Mouse (Mus musculus) hindbrain, embryonic 11.5 days (tissue): ENCODE results near the gene Dpp8. TPM values are rescaled to one million over a fixed set of nuclear protein-coding genes. Genes with fewer than 3 reads are reported as not detected.
"Not testable (repeated sequence)": the region's sequence is repeated elsewhere in the genome, so short reads cannot be mapped to it uniquely, and the experiment has no call there.

Experiments
- ATAC-seq: fragments of 200-750 bp; cut with Nextera tagmentation; 2 replicates; pipeline ENCODE4 v1.8.0; 2017; ENCODE audit warnings: mild to moderate bottlenecking, moderate TSS enrichment, moderate library complexity; ENCODE audit not compliant: low FRiP score
- DNase-seq: peaks from one replicate; pipeline ENCODE4 v3.0.0-alpha.2; 2015; ENCODE audit warnings: low spot score
- H3K27ac ChIP-seq: fragments of 300-500 bp; sonication (generic); 2 replicates; pipeline ENCODE4 v1.5.1; 2014; ENCODE audit warnings: mild to moderate bottlenecking, low read depth, low read length
- H3K27me3 ChIP-seq: fragments of 300-500 bp; sonication (generic); 2 replicates; pipeline ENCODE4 v1.6.1; 2014; ENCODE audit warnings: mild to moderate bottlenecking, low read length, moderate library complexity, mixed read lengths; ENCODE audit not compliant: control insufficient read depth, insufficient read depth
- H3K36me3 ChIP-seq: fragments of 300-500 bp; sonication (generic); 2 replicates; pipeline ENCODE4 v1.6.1; 2014; ENCODE audit warnings: mild to moderate bottlenecking, low read length, moderate library complexity, mixed read lengths; ENCODE audit not compliant: control insufficient read depth, insufficient read depth
- H3K4me1 ChIP-seq: fragments of 300-500 bp; sonication (generic); replicated peaks from 2 replicates; pipeline ENCODE4 v1.6.1; 2014; ENCODE audit warnings: low read length, mixed read lengths; ENCODE audit not compliant: control insufficient read depth, insufficient read depth
- H3K4me2 ChIP-seq: fragments of 300-500 bp; sonication (generic); replicated peaks from 2 replicates; pipeline ENCODE4 v1.6.1; 2014; ENCODE audit warnings: mild to moderate bottlenecking, low read depth, low read length
- H3K4me3 ChIP-seq: fragments of 300-500 bp; sonication (generic); 2 replicates; pipeline ENCODE4 v1.5.1; 2014; ENCODE audit warnings: low read depth, low read length
- H3K9ac ChIP-seq: fragments of 300-500 bp; sonication (generic); 2 replicates; pipeline ENCODE4 v1.6.1; 2014; ENCODE audit warnings: low read depth, low read length
- H3K9me3 ChIP-seq: fragments of 300-500 bp; sonication (generic); 2 replicates; pipeline ENCODE4 v1.6.1; 2016; ENCODE audit warnings: low read length; ENCODE audit not compliant: control insufficient read depth
- WGBS: fragments of 180-500 bp; shearing (Covaris S2); extraction: QIAGEN DNeasy Blood & Tissue Kit; methylation state at CpG from one replicate; pipeline ENCODE4 v1.1.7; 2014; 5-methylcytosine and 5-hydroxymethylcytosine counted together
- polyA plus RNA-seq: library from polyadenylated mRNA; unstranded; fragments of >200 nt; fragmentation: Nextera tagmentation; extraction: Ambion mirVana; gene quantifications from 2 replicates; pipeline ENCODE4 v1.2.1, GENCODE M21; 2014

Gene Dpp8
- polyA plus RNA-seq, 1 experiment from 2014 or later: 35.4 TPM

DNA sequence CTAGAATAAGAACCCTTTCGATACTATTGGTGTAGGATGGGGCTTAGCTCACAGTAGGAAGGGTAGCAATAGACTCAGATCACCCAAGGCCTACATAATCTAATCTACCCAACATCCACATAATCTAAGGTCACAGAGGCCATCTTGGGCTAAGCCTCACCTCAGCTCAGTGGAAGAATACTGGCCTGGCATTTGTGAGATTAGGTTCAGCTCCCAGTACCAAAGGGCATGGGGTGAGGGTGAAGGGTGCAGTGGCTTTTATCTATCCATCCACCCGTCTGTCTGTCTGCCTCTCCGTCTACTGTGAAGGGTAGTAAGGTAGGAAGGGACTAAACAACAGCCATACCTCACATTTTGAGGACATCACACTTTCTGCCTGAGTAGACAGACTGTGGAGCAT, 38.4 kb downstream of the Dpp8 start:
- ATAC-seq: no peak
- Histone ChIP-seq H3K4me1 (no peaks in the 10 kb centered on the region), H3K9me3 (no peaks in the 10 kb centered on the region), H3K27ac (no peak overlapping the region), H3K36me3 (peaks cover 9% of the 10 kb centered on the region), H3K4me2 (no peak overlapping the region), H3K9ac (no peak overlapping the region), H3K4me3 (no peak overlapping the region), H3K27me3 (no peaks in the 10 kb centered on the region)
- no peak for DNase-seq
- 90% methylated on average over 3 of the region's 3 CpGs for WGBS

DNA sequence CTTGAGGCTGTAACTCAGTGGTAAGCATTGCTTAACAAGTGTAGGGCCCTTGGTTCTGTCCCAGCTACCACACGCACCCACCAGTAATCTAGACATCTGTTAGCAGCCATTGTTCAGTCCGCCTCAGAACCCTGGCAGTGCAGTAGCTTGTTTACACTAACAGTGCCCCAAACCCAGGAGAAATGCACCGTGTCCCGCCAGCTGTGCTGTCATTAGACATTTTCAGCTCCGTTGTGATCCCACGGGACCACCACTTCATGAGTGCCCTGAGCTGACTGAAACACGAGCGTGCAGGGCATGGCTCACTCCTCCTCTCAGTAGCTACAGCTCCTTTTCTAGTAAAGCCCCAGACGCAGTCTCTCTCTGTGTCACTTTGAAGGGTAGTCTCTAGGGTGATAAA, 41.3 kb downstream of the Dpp8 start:
- H3K4me2 ChIP-seq: no peak overlapping the region
- WGBS: 67% methylated on average over 9 of the region's 9 CpGs

DNA sequence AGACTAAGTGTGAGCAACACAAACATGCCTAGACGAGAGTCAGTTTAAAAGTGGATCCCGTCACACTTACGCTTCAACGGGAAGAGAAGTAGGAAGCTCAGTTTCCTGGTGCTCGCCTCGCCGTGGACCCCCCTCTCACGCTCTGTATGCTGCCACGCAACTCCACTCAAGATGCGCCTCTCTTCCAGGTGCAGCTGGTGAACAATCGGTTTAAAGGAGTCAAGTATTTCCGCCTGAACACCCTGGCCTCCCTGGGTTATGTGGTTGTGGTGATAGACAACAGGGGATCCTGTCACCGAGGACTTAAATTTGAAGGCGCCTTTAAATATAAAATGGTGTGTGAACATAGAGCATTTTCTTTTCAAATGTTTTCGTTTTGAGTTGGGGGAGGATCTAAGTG, 42.0 kb downstream of the Dpp8 start:
- no peak overlapping the region for H3K9ac ChIP-seq
- no peak overlapping the region for H3K27ac ChIP-seq
- DNase-seq: no peak
- no peaks in the 10 kb centered on the region for H3K27me3 ChIP-seq
- H3K4me3 ChIP-seq: no peak overlapping the region
- no peaks in the 10 kb centered on the region for H3K4me1 ChIP-seq
- H3K4me2 ChIP-seq: no peak overlapping the region
- no peak for ATAC-seq
- peaks cover 5% of the 10 kb centered on the region for H3K36me3 ChIP-seq
- WGBS: 92% methylated on average over 15 of the region's 15 CpGs
- no peaks in the 10 kb centered on the region for H3K9me3 ChIP-seq

More for the DNA sequence above, 41.3 kb downstream of the Dpp8 start:
- no peak overlapping the region for H3K4me3 ChIP-seq
- H3K27ac ChIP-seq: no peak overlapping the region
- H3K9me3 ChIP-seq: no peaks in the 10 kb centered on the region
- no peaks in the 10 kb centered on the region for H3K27me3 ChIP-seq
- H3K36me3 ChIP-seq: peaks cover 8% of the 10 kb centered on the region
- no peaks in the 10 kb centered on the region for H3K4me1 ChIP-seq
- DNase-seq (peak; percentile 17), ATAC-seq (no peak)
- no peak overlapping the region for H3K9ac ChIP-seq

DNA sequence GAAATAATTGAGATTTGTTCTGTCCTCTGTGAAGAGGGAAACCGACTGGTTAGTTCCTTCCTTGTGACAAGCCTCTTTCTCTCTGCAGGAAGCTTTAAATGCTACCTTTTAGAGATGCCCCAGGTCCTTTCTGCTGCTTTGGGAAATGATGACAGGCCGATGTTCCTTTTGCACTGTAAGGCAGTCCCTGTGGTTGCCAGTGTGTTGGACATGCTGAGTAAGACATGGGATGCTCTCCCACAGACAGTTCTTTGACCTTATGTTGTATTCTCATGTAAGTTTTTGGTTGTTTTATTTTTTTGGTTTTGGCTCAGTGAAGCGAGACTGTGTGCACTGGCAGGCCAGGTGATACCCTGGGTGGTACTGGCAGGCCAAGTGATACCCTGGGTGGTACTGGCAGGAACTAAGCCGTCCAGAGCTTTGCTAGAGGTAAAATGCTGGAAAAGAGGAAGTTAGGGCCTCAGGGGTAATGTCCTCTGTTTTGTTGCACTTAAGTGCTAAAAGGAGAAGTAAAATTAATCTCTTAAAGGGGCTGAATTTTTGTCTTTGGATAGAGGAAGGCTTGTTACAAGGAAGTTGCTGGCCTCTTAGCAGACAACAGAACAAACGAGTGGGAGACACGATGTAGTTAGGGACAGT, 42.8 kb downstream of the Dpp8 start:
- H3K36me3 ChIP-seq: peaks cover 5% of the 10 kb centered on the region
- no peaks in the 10 kb centered on the region for H3K9me3 ChIP-seq
- no peaks in the 10 kb centered on the region for H3K27me3 ChIP-seq
- H3K27ac ChIP-seq: no peak overlapping the region
- no peak for DNase-seq
- no peak overlapping the region for H3K9ac ChIP-seq
- H3K4me2 ChIP-seq: no peak overlapping the region
- no peaks in the 10 kb centered on the region for H3K4me1 ChIP-seq
- ATAC-seq: no peak
- 85% methylated on average over 6 of the region's 6 CpGs for WGBS
- no peak overlapping the region for H3K4me3 ChIP-seq

DNA sequence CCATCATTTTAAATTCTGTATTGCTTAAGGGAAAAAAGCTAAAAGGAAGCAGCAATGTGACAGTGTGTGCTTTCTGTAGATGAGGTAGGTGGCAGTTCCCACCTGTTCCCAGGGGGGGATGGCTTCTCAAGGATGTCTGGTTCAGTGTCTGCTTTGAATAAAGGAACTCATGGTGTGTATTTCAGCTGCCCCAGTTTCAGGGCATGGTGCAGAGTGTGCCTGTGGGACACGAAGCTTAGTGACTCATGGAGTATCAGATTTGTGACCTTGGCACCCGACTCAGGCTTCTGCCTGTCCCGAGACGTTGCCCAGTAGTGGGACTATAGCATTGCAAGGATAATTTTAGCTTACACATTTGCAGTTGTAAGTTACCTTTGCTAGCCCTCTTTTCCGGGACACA, 45.3 kb downstream of the Dpp8 start:
- Histone ChIP-seq H3K9ac (no peak overlapping the region), H3K27me3 (no peaks in the 10 kb centered on the region), H3K36me3 (peaks cover 9% of the 10 kb centered on the region), H3K27ac (no peak overlapping the region), H3K4me3 (no peak overlapping the region), H3K4me2 (no peak overlapping the region), H3K9me3 (no peaks in the 10 kb centered on the region), H3K4me1 (no peaks in the 10 kb centered on the region)
- 90% methylated on average over 5 of the region's 5 CpGs for WGBS
- DNase-seq (no peak), ATAC-seq (no peak)

DNA sequence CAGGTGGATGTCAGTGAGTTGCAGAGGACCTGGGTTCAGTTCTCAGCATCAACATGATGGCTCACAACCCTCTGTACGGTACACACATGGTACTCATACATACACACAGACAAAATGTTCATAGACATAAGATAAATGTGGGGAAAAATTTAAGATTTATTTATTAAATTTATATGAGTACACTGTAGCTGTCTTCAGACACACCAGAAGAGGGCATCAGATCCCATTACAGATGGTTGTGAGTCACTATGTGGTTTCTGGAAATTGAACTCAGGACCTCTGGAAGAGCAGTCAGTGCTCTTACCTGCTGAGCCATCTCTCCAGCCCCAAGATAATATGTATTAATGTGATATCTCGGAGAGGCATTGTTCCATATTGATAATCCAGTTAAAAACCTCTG, 47.9 kb downstream of the Dpp8 start:
- not testable (repeated sequence) for H3K9ac ChIP-seq, H3K27ac ChIP-seq, H3K9me3 ChIP-seq, DNase-seq, H3K27me3 ChIP-seq, ATAC-seq, H3K4me2 ChIP-seq, H3K4me3 ChIP-seq, H3K4me1 ChIP-seq
- WGBS: 98% methylated on average over 2 of the region's 2 CpGs
- peaks cover 12% of the 10 kb centered on the region for H3K36me3 ChIP-seq

DNA sequence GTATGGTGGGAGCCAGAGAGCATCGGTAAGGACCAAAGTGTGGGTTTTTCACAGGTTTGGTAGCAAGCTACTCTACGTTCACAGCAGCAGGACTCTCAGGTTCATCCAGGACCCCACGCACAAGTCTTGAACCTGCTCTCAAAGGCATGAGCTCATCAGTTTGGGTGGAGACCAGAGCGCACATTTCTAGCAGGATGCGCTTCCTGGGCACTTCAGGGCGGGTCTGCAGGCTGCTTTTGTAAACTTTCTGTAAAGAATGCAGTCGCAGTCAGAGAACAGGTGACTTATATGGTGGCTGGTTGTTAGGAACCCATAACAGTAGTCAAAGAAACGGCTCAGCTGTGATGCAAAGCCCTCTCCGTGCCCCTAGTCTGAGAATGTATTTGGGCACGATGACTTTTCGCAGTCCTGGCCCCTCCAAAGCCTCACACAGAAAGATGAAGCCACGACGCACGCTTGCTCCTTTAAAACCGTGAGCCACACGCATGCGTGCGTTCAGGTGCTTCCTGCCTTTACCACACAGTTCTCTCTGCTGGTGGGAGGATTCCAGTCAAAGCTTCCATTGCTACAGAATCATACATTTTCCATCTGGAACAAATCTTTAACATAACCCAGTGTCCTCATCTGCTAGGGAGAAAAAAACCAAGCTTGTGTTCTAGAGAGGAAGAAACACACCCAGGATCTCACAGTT, 51.0 kb downstream of the Dpp8 start:
- no peak for DNase-seq
- Histone ChIP-seq H3K4me3 (no peak overlapping the region), H3K4me2 (no peak overlapping the region), H3K9ac (no peak overlapping the region), H3K27ac (no peak overlapping the region), H3K4me1 (no peaks in the 10 kb centered on the region), H3K36me3 (peaks cover 12% of the 10 kb centered on the region), H3K9me3 (no peaks in the 10 kb centered on the region), H3K27me3 (no peaks in the 10 kb centered on the region)
- 92% methylated on average over 18 of the region's 18 CpGs for WGBS
- ATAC-seq: no peak

DNA sequence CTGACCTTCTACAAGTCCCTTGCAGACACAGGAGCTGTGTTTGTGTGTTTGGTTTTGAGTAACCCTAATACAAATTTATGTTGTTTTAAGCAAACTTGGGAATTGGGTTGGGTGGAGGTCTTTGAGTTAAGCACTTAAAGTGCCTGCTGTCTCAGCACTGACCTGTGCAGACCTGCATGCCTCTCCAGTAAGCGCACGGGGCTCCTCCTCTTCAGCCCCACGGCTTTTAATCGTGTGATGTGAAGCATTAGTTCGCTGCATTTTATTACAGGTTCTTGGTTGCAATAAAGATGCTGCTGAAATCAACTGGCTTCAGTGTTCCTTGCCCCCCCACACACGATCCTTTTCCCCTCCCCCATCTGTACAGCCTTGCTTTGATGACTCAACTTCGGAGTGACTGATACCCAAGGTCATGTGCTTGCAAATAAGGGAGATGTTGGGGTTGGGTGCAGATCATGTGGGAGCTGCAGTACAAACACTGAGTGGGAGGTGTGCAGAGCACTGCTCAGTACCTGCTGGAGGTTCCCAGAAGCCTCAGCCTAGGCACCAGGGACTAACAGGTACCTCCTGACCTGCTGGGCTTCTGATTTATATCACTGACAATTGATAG, 52.1 kb downstream of the Dpp8 start:
- 85% methylated on average over 7 of the region's 7 CpGs for WGBS
- H3K9ac ChIP-seq: no peak overlapping the region
- no peak overlapping the region for H3K4me3 ChIP-seq
- H3K9me3 ChIP-seq: no peaks in the 10 kb centered on the region
- no peaks in the 10 kb centered on the region for H3K4me1 ChIP-seq
- no peak overlapping the region for H3K4me2 ChIP-seq
- H3K27ac ChIP-seq: no peak overlapping the region
- peaks cover 6% of the 10 kb centered on the region; the same call in 1 of the 2 replicates for H3K36me3 ChIP-seq
- ATAC-seq: no peak
- H3K27me3 ChIP-seq: no peaks in the 10 kb centered on the region
- DNase-seq: no peak

DNA sequence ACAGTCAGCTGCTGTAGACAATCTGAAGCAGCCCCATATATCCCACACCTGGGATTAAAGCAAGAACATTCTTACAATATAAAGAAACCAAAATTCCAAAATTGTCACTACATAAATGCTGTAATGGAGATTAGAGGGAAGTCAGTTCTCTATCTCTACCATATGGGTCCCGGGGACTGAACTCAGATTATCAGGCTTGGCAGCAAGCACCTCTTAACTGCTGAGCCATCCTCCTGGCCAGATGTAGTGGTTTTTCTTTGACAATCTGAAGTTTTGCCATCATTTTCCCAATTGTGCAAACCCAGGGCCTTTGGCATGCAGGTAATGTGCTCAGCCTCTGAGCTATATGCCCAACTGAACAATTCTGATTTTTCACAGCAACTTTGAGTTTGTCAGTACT, 53.1 kb downstream of the Dpp8 start:
- no peak overlapping the region for H3K9ac ChIP-seq
- ATAC-seq (no peak), DNase-seq (no peak)
- no peaks in the 10 kb centered on the region for H3K27me3 ChIP-seq
- no peaks in the 10 kb centered on the region for H3K9me3 ChIP-seq
- no peak overlapping the region for H3K4me3 ChIP-seq
- H3K36me3 ChIP-seq: peaks cover 6% of the 10 kb centered on the region; the same call in 1 of the 2 replicates
- no peaks in the 10 kb centered on the region for H3K4me1 ChIP-seq
- H3K27ac ChIP-seq: no peak overlapping the region
- 90% methylated on average over 1 of the region's 1 CpGs for WGBS
- H3K4me2 ChIP-seq: no peak overlapping the region
